Mouse (Mus musculus): ENCODE measurements around the gene Tcte2.

The Tcte2 gene

GRCm38 (mm10) chr17:13745373-13745772 lies 16.3 kb downstream of the Tcte2 start:
- DNase-seq (ENCODE audit: low read depth, low spot score) = no peak

GRCm38 (mm10) chr17:13744824-13745223 lies 16.8 kb downstream of the Tcte2 start:
- DNase-seq (ENCODE audit: low read depth, low spot score) = no peak

- no peak for DNase-seq (ENCODE audit: low read depth, low spot score)
Measured at GRCm38 (mm10) chr17:13744219-13744618, 17.4 kb downstream of the Tcte2 start.

- DNase-seq (ENCODE audit: low read depth, low spot score) = no peak
Measured at GRCm38 (mm10) chr17:13743709-13744079, 17.9 kb downstream of the Tcte2 start.

GRCm38 (mm10) chr17:13742941-13743708 lies 18.5 kb downstream of the Tcte2 start:
- DNase-seq (ENCODE audit: low read depth, low spot score) = no peak

- no peak for DNase-seq (ENCODE audit: low read depth, low spot score)
Measured at GRCm38 (mm10) chr17:13742334-13742733, 19.3 kb downstream of the Tcte2 start.

- DNase-seq (ENCODE audit: low read depth, low spot score) = no peak
Measured at GRCm38 (mm10) chr17:13741611-13742010, 20.0 kb downstream of the Tcte2 start.

GRCm38 (mm10) chr17:13740796-13741195 lies 20.8 kb downstream of the Tcte2 start:
- DNase-seq (ENCODE audit: low read depth, low spot score) = no peak

GRCm38 (mm10) chr17:13739981-13740380 lies 21.6 kb downstream of the Tcte2 start:
- DNase-seq (ENCODE audit: low read depth, low spot score) = no peak

- DNase-seq (ENCODE audit: low read depth, low spot score) = no peak
Measured at GRCm38 (mm10) chr17:13738916-13739315, 22.7 kb downstream of the Tcte2 start.

- no peak for DNase-seq (ENCODE audit: low read depth, low spot score)
Measured at GRCm38 (mm10) chr17:13738121-13738776, 23.4 kb downstream of the Tcte2 start.

GRCm38 (mm10) chr17:13737336-13737735 lies 24.3 kb downstream of the Tcte2 start:
- no peak for DNase-seq (ENCODE audit: low read depth, low spot score)

GRCm38 (mm10) chr17:13735803-13736282 lies 25.8 kb downstream of the Tcte2 start:
- DNase-seq (ENCODE audit: low read depth, low spot score) = no peak

- no peak for DNase-seq (ENCODE audit: low read depth, low spot score)
Measured at GRCm38 (mm10) chr17:13735057-13735456, 26.6 kb downstream of the Tcte2 start.

- no peak for DNase-seq (ENCODE audit: low read depth, low spot score)
Measured at GRCm38 (mm10) chr17:13733971-13734370, 27.7 kb downstream of the Tcte2 start.

- DNase-seq (ENCODE audit: low read depth, low spot score) = no peak
Measured at GRCm38 (mm10) chr17:13732685-13733084, 28.9 kb downstream of the Tcte2 start.

- DNase-seq (ENCODE audit: low read depth, low spot score) = no peak
Measured at GRCm38 (mm10) chr17:13731727-13732112, 29.9 kb downstream of the Tcte2 start.

- DNase-seq (ENCODE audit: low read depth, low spot score) = no peak
Measured at GRCm38 (mm10) chr17:13730980-13731726, 30.5 kb downstream of the Tcte2 start.

- DNase-seq (ENCODE audit: low read depth, low spot score) = no peak
Measured at GRCm38 (mm10) chr17:13726832-13727355, 34.7 kb downstream of the Tcte2 start.

GRCm38 (mm10) chr17:13725004-13725550 lies 36.5 kb downstream of the Tcte2 start:
- no peak for DNase-seq (ENCODE audit: low read depth, low spot score)

- DNase-seq (ENCODE audit: low read depth, low spot score) = no peak
Measured at GRCm38 (mm10) chr17:13722434-13722833, 39.2 kb downstream of the Tcte2 start.

- DNase-seq (ENCODE audit: low read depth, low spot score) = no peak
Measured at GRCm38 (mm10) chr17:13721372-13721771, 40.3 kb downstream of the Tcte2 start.

All from c-Kit-negative CD71-positive TER-119-positive erythroid progenitor cells, embryonic 14.5 days (primary cell).